Mouse (Mus musculus) E14TG2a.4 (cell line): ENCODE measurements around the gene Ibsp.

Source experiments
- H3K27me3 ChIP-seq: 2 replicates; pipeline ENCODE4 v1.6.1; 2014; ENCODE audit warnings: low read length, control low read depth; ENCODE audit not compliant: insufficient read depth
- H3K36me3 ChIP-seq: 2 replicates; pipeline ENCODE4 v1.6.1; 2014; ENCODE audit warnings: low read length, control low read depth; ENCODE audit not compliant: insufficient read depth
- H3K4me1 ChIP-seq: replicated peaks from 2 replicates; pipeline ENCODE4 v1.6.1; 2014; ENCODE audit warnings: low read depth, low read length, control low read depth
- H3K4me3 ChIP-seq: replicated peaks from 2 replicates; pipeline ENCODE4 v1.5.1; 2014; ENCODE audit warnings: mild to moderate bottlenecking, low read length
- H3K9me3 ChIP-seq: 2 replicates; pipeline ENCODE4 v1.6.1; 2014; ENCODE audit warnings: low read length, control low read depth
- CTCF ChIP-seq: conservative IDR thresholded peaks from 2 replicates; pipeline ENCODE4 v1.5.1; 2014; ENCODE audit warnings: low read length
- NANOG ChIP-seq: IDR thresholded peaks from 2 replicates; pipeline ENCODE4 v1.6.1; 2014; ENCODE audit warnings: borderline replicate concordance, low read length, mixed read lengths
- POU5F1 ChIP-seq: IDR thresholded peaks from 2 replicates; pipeline ENCODE4 v1.6.1; 2014; ENCODE audit warnings: low read length, borderline replicate concordance

The Ibsp gene

GRCm38 (mm10) chr5:104334516-104334915 is 35.5 kb downstream of the Ibsp start:
- Histone ChIP-seq H3K27me3 (0 out of 2 replicates have a peak, but pooled peaks cover 5% of the 10 kb centered on the region), H3K9me3 (peaks cover 42% of the 10 kb centered on the region), H3K4me3 (no peak overlapping the region), H3K4me1 (peaks cover under 1% of the 10 kb centered on the region; the same call in 1 of the 2 replicates), H3K36me3 (no peaks in the 10 kb centered on the region; the same call in 1 of the 2 replicates)
- TF ChIP-seq CTCF (no peak), NANOG (no peak), POU5F1 (no peak)

- Histone ChIP-seq H3K36me3 (no peaks in the 10 kb centered on the region; the same call in 1 of the 2 replicates), H3K4me1 (peaks cover 3% of the 10 kb centered on the region; the same call in 1 of the 2 replicates), H3K9me3 (peaks cover 29% of the 10 kb centered on the region), H3K27me3 (0 out of 2 replicates have a peak, but pooled peaks cover 5% of the 10 kb centered on the region), H3K4me3 (no peak overlapping the region)
- TF ChIP-seq POU5F1, result no peak
- TF ChIP-seq CTCF, result no peak
- TF ChIP-seq NANOG, result no peak
Measured at GRCm38 (mm10) chr5:104335962-104336361, 37.0 kb downstream of the Ibsp start.

- no peak overlapping the region for H3K4me3 ChIP-seq
- 0 out of 2 replicates have a peak, but pooled peaks cover 5% of the 10 kb centered on the region for H3K27me3 ChIP-seq
- TF ChIP-seq POU5F1, result no peak
- TF ChIP-seq CTCF, result no peak
- no peak for TF ChIP-seq NANOG
- H3K9me3 ChIP-seq, result peaks cover 14% of the 10 kb centered on the region
- no peaks in the 10 kb centered on the region for H3K36me3 ChIP-seq
- peaks cover 3% of the 10 kb centered on the region; the same call in 1 of the 2 replicates for H3K4me1 ChIP-seq
Measured at GRCm38 (mm10) chr5:104337491-104337890, 38.5 kb downstream of the Ibsp start.

GRCm38 (mm10) chr5:104339009-104339408 is 40.0 kb downstream of the Ibsp start:
- TF ChIP-seq NANOG (no peak), CTCF (no peak), POU5F1 (no peak)
- H3K9me3 ChIP-seq, result no peaks in the 10 kb centered on the region
- peaks cover 3% of the 10 kb centered on the region; the same call in 1 of the 2 replicates for H3K4me1 ChIP-seq
- 0 out of 2 replicates have a peak, but pooled peaks cover 5% of the 10 kb centered on the region for H3K27me3 ChIP-seq
- H3K4me3 ChIP-seq, result no peak overlapping the region
- no peaks in the 10 kb centered on the region for H3K36me3 ChIP-seq

GRCm38 (mm10) chr5:104339706-104340512 is 40.9 kb downstream of the Ibsp start:
- peaks cover 3% of the 10 kb centered on the region; the same call in 1 of the 2 replicates for H3K4me1 ChIP-seq
- no peaks in the 10 kb centered on the region for H3K36me3 ChIP-seq
- 0 out of 2 replicates have a peak, but pooled peaks cover 5% of the 10 kb centered on the region for H3K27me3 ChIP-seq
- H3K9me3 ChIP-seq, result no peaks in the 10 kb centered on the region
- no peak overlapping the region for H3K4me3 ChIP-seq
- TF ChIP-seq NANOG (no peak), CTCF (peak; percentile 76)

- Histone ChIP-seq H3K4me1 (peaks cover 3% of the 10 kb centered on the region; the same call in 1 of the 2 replicates), H3K4me3 (no peak overlapping the region), H3K9me3 (no peaks in the 10 kb centered on the region), H3K27me3 (0 out of 2 replicates have a peak, but pooled peaks cover 5% of the 10 kb centered on the region), H3K36me3 (no peaks in the 10 kb centered on the region)
- TF ChIP-seq NANOG (no peak), POU5F1 (no peak), CTCF (no peak)
Measured at GRCm38 (mm10) chr5:104340513-104340829, 41.5 kb downstream of the Ibsp start.

GRCm38 (mm10) chr5:104342881-104343280 is 43.9 kb downstream of the Ibsp start:
- no peaks in the 10 kb centered on the region for H3K27me3 ChIP-seq
- H3K4me3 ChIP-seq, result no peak overlapping the region
- peaks cover 3% of the 10 kb centered on the region; the same call in 1 of the 2 replicates for H3K4me1 ChIP-seq
- no peaks in the 10 kb centered on the region for H3K36me3 ChIP-seq
- H3K9me3 ChIP-seq, result no peaks in the 10 kb centered on the region
- no peak for TF ChIP-seq NANOG
- no peak for TF ChIP-seq POU5F1
- TF ChIP-seq CTCF, result no peak

GRCm38 (mm10) chr5:104344526-104345240 is 45.7 kb downstream of the Ibsp start:
- H3K4me3 ChIP-seq, result no peak overlapping the region
- H3K9me3 ChIP-seq, result no peaks in the 10 kb centered on the region

More at GRCm38 (mm10) chr5:104344526-104345240, 45.7 kb downstream of the Ibsp start:
- Histone ChIP-seq H3K36me3 (no peaks in the 10 kb centered on the region), H3K4me1 (peaks cover 1% of the 10 kb centered on the region; the same call in 1 of the 2 replicates), H3K27me3 (no peaks in the 10 kb centered on the region)
- TF ChIP-seq CTCF, result peak; percentile 56
- no peak for TF ChIP-seq NANOG
- no peak for TF ChIP-seq POU5F1
